Mouse (Mus musculus): Measurements from ENCODE around the gene Slco6d1. TPM values are rescaled to one million over a fixed set of nuclear protein-coding genes. Genes with fewer than 3 reads are reported as not detected.
"Not testable (repeated sequence)": the region's sequence is repeated elsewhere in the genome, so short reads cannot be mapped to it uniquely, and the experiment has no call there.

Slco6d1 gene
- not detected in 2 replicates for polyA plus RNA-seq (2014; fragmentation: Nextera tagmentation; extraction: Ambion mirVana)

DNA sequence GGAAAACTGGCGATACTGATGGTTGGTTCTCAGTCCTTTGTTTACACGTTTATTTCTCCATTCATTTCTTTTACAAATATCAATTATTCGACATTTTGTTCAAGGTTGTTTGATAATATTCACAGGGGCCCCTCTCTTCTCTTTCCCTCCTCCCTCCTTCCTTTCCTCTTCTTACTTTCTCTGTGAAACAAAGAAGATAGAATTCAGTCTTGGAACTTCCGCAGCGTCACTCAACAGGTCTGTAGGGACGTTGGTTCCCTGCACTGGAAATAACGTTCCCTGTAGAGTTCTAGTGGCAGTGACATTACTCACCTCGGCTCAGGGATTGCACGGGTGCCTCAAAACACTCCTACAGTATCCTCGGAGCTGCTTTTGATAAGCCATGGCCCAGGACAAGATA, at the start of gene Slco6d1:
Slco6d1 (plus strand) TSS at position 301 of the 400 bp plus-strand sequence.
- WGBS (ENCODE audit: insufficient replicate concordance) = 74% methylated on average over 10 of the region's 10 CpGs
- no peaks in the 10 kb centered on the region for H3K36me3 ChIP-seq (ENCODE audit: control insufficient read depth, insufficient read depth, low read length)

DNA sequence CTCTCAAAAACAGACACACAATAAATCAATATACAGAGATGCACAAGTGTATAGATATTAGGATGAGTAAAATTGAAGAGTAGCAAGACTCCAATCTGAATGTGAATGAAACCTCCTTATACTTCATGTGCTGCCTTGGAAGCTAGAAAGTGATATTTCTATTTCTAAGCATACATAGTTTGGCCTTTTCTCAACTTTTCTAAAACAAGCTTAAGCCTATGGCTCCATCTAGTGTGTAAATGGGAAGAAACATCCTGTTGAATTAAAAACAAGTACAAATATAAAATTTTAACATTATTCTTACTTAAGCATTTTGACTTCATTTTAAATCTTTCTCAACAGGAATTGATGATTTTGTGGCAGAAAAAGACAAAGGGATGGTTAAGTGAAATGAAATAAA, 28.9 kb upstream of the Slco6d1 start:
- no peak for ATAC-seq (replicated peaks; ENCODE audit: insufficient number of reproducible peaks, low FRiP score, low TSS enrichment)
- H3K4me3 ChIP-seq (ENCODE audit: low read depth, low read length) = no peak overlapping the region
- no peaks in the 10 kb centered on the region for H3K36me3 ChIP-seq (ENCODE audit: control insufficient read depth, insufficient read depth, low read length)
- no peak overlapping the region for H3K4me2 ChIP-seq
- H3K9me3 ChIP-seq (replicated peaks; ENCODE audit: control insufficient read depth, low read length) = no peaks in the 10 kb centered on the region
- H3K9ac ChIP-seq (ENCODE audit: low read depth, low read length) = no peak overlapping the region
- H3K4me1 ChIP-seq (ENCODE audit: control insufficient read depth, insufficient read depth, low read length) = no peaks in the 10 kb centered on the region
- H3K27ac ChIP-seq (ENCODE audit: low read depth, low read length) = no peak overlapping the region
- H3K27me3 ChIP-seq (ENCODE audit: control insufficient read depth, insufficient read depth, low read length) = no peaks in the 10 kb centered on the region

More for the DNA sequence above, at the start of gene Slco6d1:
- H3K9ac ChIP-seq (ENCODE audit: low read depth, low read length) = no peak within 1 kb of the TSS
- no peak within 1 kb of the TSS for H3K4me3 ChIP-seq (ENCODE audit: low read depth, low read length)
- no peaks in the 10 kb centered on the region for H3K9me3 ChIP-seq (replicated peaks; ENCODE audit: control insufficient read depth, low read length)
- no peak for ATAC-seq (replicated peaks; ENCODE audit: insufficient number of reproducible peaks, low FRiP score, low TSS enrichment)
- no peak within 1 kb of the TSS for H3K27ac ChIP-seq (ENCODE audit: low read depth, low read length)
- H3K4me1 ChIP-seq (ENCODE audit: control insufficient read depth, insufficient read depth, low read length) = no peaks in the 10 kb centered on the region
- H3K27me3 ChIP-seq (ENCODE audit: control insufficient read depth, insufficient read depth, low read length) = no peaks in the 10 kb centered on the region
- H3K4me2 ChIP-seq = no peak within 1 kb of the TSS

GRCm38 (mm10) chr1:98447929-98448328, 27.0 kb downstream of the Slco6d1 start:
- 73% methylated on average over 4 of the region's 4 CpGs for WGBS (ENCODE audit: insufficient replicate concordance)

DNA sequence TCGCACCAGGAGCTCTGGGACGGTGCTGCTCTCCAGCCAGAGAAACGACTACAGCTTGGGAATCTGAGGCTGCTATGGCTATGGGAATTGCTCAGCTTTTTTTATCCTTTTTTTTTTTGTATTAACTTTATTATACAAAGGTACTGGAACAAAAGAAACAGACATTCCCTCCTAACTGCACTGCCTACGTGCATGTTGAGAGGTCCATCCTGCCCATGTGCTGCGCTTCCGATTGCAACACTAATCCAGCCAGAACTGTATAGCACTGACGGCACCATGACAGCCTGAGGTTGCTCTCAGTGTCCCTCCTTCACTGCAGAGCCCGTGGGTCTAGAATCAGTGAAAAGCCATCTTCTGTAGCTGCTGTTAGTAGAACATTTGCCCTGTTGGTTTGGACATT, 38.3 kb downstream of the Slco6d1 start:
- not testable (repeated sequence) for H3K4me2 ChIP-seq; H3K27ac ChIP-seq (ENCODE audit: low read depth, low read length); ATAC-seq (replicated peaks; ENCODE audit: insufficient number of reproducible peaks, low FRiP score, low TSS enrichment); H3K36me3 ChIP-seq (ENCODE audit: control insufficient read depth, insufficient read depth, low read length); H3K9me3 ChIP-seq (replicated peaks; ENCODE audit: control insufficient read depth, low read length); H3K4me1 ChIP-seq (ENCODE audit: control insufficient read depth, insufficient read depth, low read length); H3K27me3 ChIP-seq (ENCODE audit: control insufficient read depth, insufficient read depth, low read length); H3K4me3 ChIP-seq (ENCODE audit: low read depth, low read length); H3K9ac ChIP-seq (ENCODE audit: low read depth, low read length)
- WGBS (ENCODE audit: insufficient replicate concordance) = 82% methylated on average over 8 of the region's 8 CpGs

More at GRCm38 (mm10) chr1:98447929-98448328, 27.0 kb downstream of the Slco6d1 start:
- Histone ChIP-seq H3K9ac (ENCODE audit: low read depth, low read length) (no peak overlapping the region), H3K4me3 (ENCODE audit: low read depth, low read length) (no peak overlapping the region), H3K27me3 (ENCODE audit: control insufficient read depth, insufficient read depth, low read length) (no peaks in the 10 kb centered on the region), H3K27ac (ENCODE audit: low read depth, low read length) (no peak overlapping the region), H3K9me3 (replicated peaks; ENCODE audit: control insufficient read depth, low read length) (no peaks in the 10 kb centered on the region), H3K4me2 (no peak overlapping the region), H3K36me3 (ENCODE audit: control insufficient read depth, insufficient read depth, low read length) (no peaks in the 10 kb centered on the region), H3K4me1 (ENCODE audit: control insufficient read depth, insufficient read depth, low read length) (no peaks in the 10 kb centered on the region)
- ATAC-seq (replicated peaks; ENCODE audit: insufficient number of reproducible peaks, low FRiP score, low TSS enrichment) = no peak

- not testable (repeated sequence) for H3K27me3 ChIP-seq (ENCODE audit: control insufficient read depth, insufficient read depth, low read length); H3K36me3 ChIP-seq (ENCODE audit: control insufficient read depth, insufficient read depth, low read length); H3K4me1 ChIP-seq (ENCODE audit: control insufficient read depth, insufficient read depth, low read length); H3K4me3 ChIP-seq (ENCODE audit: low read depth, low read length); H3K9ac ChIP-seq (ENCODE audit: low read depth, low read length); H3K9me3 ChIP-seq (replicated peaks; ENCODE audit: control insufficient read depth, low read length); H3K27ac ChIP-seq (ENCODE audit: low read depth, low read length); ATAC-seq (replicated peaks; ENCODE audit: insufficient number of reproducible peaks, low FRiP score, low TSS enrichment); H3K4me2 ChIP-seq
- whole genome bisulfite sequencing (ENCODE audit: insufficient replicate concordance) = 67% methylated on average over 1 of the region's 1 CpGs
Measured at GRCm38 (mm10) chr1:98476381-98476780, 55.5 kb downstream of the Slco6d1 start.

- ATAC-seq (replicated peaks; ENCODE audit: insufficient number of reproducible peaks, low FRiP score, low TSS enrichment) = no peak
- H3K27me3 ChIP-seq (ENCODE audit: control insufficient read depth, insufficient read depth, low read length) = no peaks in the 10 kb centered on the region
- no peak overlapping the region for H3K4me3 ChIP-seq (ENCODE audit: low read depth, low read length)
- no peaks in the 10 kb centered on the region for H3K36me3 ChIP-seq (ENCODE audit: control insufficient read depth, insufficient read depth, low read length)
- H3K9ac ChIP-seq (ENCODE audit: low read depth, low read length) = no peak overlapping the region
- H3K4me2 ChIP-seq = no peak overlapping the region
- 64% methylated on average over 2 of the region's 2 CpGs for WGBS (ENCODE audit: insufficient replicate concordance)
- no peak overlapping the region for H3K27ac ChIP-seq (ENCODE audit: low read depth, low read length)
- H3K4me1 ChIP-seq (ENCODE audit: control insufficient read depth, insufficient read depth, low read length) = no peaks in the 10 kb centered on the region
- no peaks in the 10 kb centered on the region for H3K9me3 ChIP-seq (replicated peaks; ENCODE audit: control insufficient read depth, low read length)
Measured at GRCm38 (mm10) chr1:98479243-98479642, 58.3 kb downstream of the Slco6d1 start.

DNA sequence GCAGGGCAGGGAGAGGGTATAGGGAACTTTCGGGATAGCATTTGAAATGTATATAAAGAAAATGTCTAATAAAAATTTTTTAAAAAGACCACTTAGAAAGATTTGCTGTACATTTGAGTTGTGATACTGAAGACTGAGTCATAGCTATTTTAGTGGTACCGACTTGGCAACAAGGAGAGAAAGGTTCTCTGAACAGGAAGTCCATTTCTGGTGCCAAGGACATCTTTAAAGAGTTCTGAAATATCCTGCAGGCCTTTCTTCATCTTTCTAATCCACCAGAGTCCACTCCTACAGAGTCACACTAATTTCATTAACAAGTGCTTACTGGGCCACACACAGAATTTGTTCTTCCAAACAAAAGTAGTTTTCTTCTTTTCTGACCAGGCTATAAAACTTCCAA, 85.1 kb downstream of the Slco6d1 start:
- ATAC-seq (replicated peaks; ENCODE audit: insufficient number of reproducible peaks, low FRiP score, low TSS enrichment) = no peak
- H3K4me2 ChIP-seq = no peak overlapping the region
- H3K9ac ChIP-seq (ENCODE audit: low read depth, low read length) = no peak overlapping the region
- no peaks in the 10 kb centered on the region for H3K36me3 ChIP-seq (ENCODE audit: control insufficient read depth, insufficient read depth, low read length)
- 74% methylated on average over 2 of the region's 2 CpGs for WGBS (ENCODE audit: insufficient replicate concordance)
- H3K4me1 ChIP-seq (ENCODE audit: control insufficient read depth, insufficient read depth, low read length) = no peaks in the 10 kb centered on the region
- H3K27me3 ChIP-seq (ENCODE audit: control insufficient read depth, insufficient read depth, low read length) = no peaks in the 10 kb centered on the region
- no peak overlapping the region for H3K4me3 ChIP-seq (ENCODE audit: low read depth, low read length)
- H3K9me3 ChIP-seq (replicated peaks; ENCODE audit: control insufficient read depth, low read length) = no peaks in the 10 kb centered on the region
- no peak overlapping the region for H3K27ac ChIP-seq (ENCODE audit: low read depth, low read length)

DNA sequence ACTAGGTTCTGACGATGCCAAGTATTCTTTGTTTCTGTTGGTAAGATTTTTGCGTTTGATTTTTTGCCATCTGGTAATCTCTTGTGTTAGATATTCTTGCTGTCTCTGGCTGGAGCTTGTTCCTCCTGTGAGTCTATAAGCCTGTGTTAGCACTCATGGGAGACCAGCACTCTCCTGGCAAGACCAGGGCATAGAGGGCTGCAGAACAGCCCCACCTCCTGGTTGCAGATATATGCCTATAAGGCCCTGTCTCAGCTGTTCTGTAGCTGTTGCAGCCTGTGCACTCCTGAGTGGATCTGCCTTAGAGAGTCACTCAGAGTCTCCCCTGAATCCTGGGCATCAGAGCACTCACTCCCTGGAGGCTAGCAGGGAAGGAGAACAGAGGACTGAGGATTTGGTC, 102.1 kb downstream of the Slco6d1 start:
- Histone ChIP-seq H3K4me2 (no peak overlapping the region), H3K9ac (ENCODE audit: low read depth, low read length) (no peak overlapping the region), H3K4me3 (ENCODE audit: low read depth, low read length) (no peak overlapping the region), H3K9me3 (replicated peaks; ENCODE audit: control insufficient read depth, low read length) (no peaks in the 10 kb centered on the region), H3K4me1 (ENCODE audit: control insufficient read depth, insufficient read depth, low read length) (no peaks in the 10 kb centered on the region), H3K27ac (ENCODE audit: low read depth, low read length) (no peak overlapping the region), H3K27me3 (ENCODE audit: control insufficient read depth, insufficient read depth, low read length) (no peaks in the 10 kb centered on the region), H3K36me3 (ENCODE audit: control insufficient read depth, insufficient read depth, low read length) (no peaks in the 10 kb centered on the region)
- WGBS (ENCODE audit: insufficient replicate concordance) = 72% methylated on average over 2 of the region's 2 CpGs
- ATAC-seq (replicated peaks; ENCODE audit: insufficient number of reproducible peaks, low FRiP score, low TSS enrichment) = no peak

GRCm38 (mm10) chr1:98523537-98523936, 102.6 kb downstream of the Slco6d1 start:
- Histone ChIP-seq H3K4me1 (ENCODE audit: control insufficient read depth, insufficient read depth, low read length) (no peaks in the 10 kb centered on the region), H3K4me2 (no peak overlapping the region), H3K4me3 (ENCODE audit: low read depth, low read length) (no peak overlapping the region), H3K27ac (ENCODE audit: low read depth, low read length) (no peak overlapping the region), H3K27me3 (ENCODE audit: control insufficient read depth, insufficient read depth, low read length) (no peaks in the 10 kb centered on the region), H3K9ac (ENCODE audit: low read depth, low read length) (no peak overlapping the region), H3K9me3 (replicated peaks; ENCODE audit: control insufficient read depth, low read length) (no peaks in the 10 kb centered on the region), H3K36me3 (ENCODE audit: control insufficient read depth, insufficient read depth, low read length) (no peaks in the 10 kb centered on the region)
- ATAC-seq (replicated peaks; ENCODE audit: insufficient number of reproducible peaks, low FRiP score, low TSS enrichment) = no peak
